20 mouse cellular contexts compared by ENCODE assay signal in genomic region chr19:28559836-28560235, GRCm38 (mm10).
A peak's percentile ranks its signal among the peaks of the same experiment; 100 is the strongest.
DNase-seq lines count a peak whose midpoint lies in the region; ATAC-seq lines count a peak whose summit lies in the region.
"Had no signal": no experiment of that assay in that cellular context is flagged by ENCODE, and none has a peak within 500 bp of the region (broad histone marks: within the 10 kb centered on the region; RNA-seq: fewer than 3 reads in every experiment).

No protein-coding gene starts in this region.

- H3K4me1 ChIP-seq in hindbrain, embryonic 11.5 days (replicated peaks; ENCODE audit: control insufficient read depth, insufficient read depth, low read length): 0 out of 2 replicates have a peak, but pooled peaks cover 2% of the 10 kb centered on the region

- no peaks in the 10 kb centered on the region for H3K36me3 ChIP-seq in hindbrain, embryonic 11.5 days (ENCODE audit: control insufficient read depth, insufficient read depth, low read length)
- H3K36me3 ChIP-seq: embryonic facial prominence, embryonic 13.5 days; heart, embryonic 13.5 days; lung, embryonic 15.5 days; neural tube, embryonic 12.5 days; stomach, embryonic 15.5 days had no signal

- H3K4me2 ChIP-seq in hindbrain, embryonic 11.5 days (replicated peaks; ENCODE audit: low read depth, low read length): no peak overlapping the region
- H3K4me2 ChIP-seq: embryonic facial prominence, embryonic 13.5 days; heart, embryonic 13.5 days; liver, embryonic 11.5 days; lung, embryonic 15.5 days; neural tube, embryonic 12.5 days; stomach, embryonic 15.5 days had no signal

- DNase-seq in heart, adult 11 months: peak; percentile 24
- DNase-seq in heart, postnatal 25 days (ENCODE audit: low spot score): no peak
- peak; percentile 71 for DNase-seq in kidney, adult 18-20 months
- DNase-seq in kidney, postnatal 10 days: peak; percentile 69
- peak; percentile 18 for DNase-seq in lung, postnatal 36 days
- no peak for DNase-seq in hindbrain, embryonic 11.5 days (ENCODE audit: low spot score)
- DNase-seq in cerebellum, adult 11-12 months: no peak
- DNase-seq: adrenal gland, postnatal 10 days; cerebellum, adult 11 months; heart, postnatal 4 days; layer of hippocampus, postnatal 36 days; left cerebral cortex, postnatal 4 days; spleen, adult 18-20 months had no signal

- H3K27ac ChIP-seq in hindbrain, embryonic 11.5 days (ENCODE audit: low read depth, low read length): no peak overlapping the region
- H3K27ac ChIP-seq: heart, embryonic 13.5 days; lung, embryonic 15.5 days; neural tube, embryonic 12.5 days; stomach, embryonic 15.5 days had no signal

- no peak for ATAC-seq in hindbrain, embryonic 11.5 days (ENCODE audit: low FRiP score)

- intact Hi-C loops in heart, postnatal 25 days (cut with DNase I): no loop called here

- H3K4me3 ChIP-seq in hindbrain, embryonic 11.5 days (ENCODE audit: low read depth, low read length): no peak overlapping the region
- H3K4me3 ChIP-seq: embryonic facial prominence, embryonic 13.5 days; heart, embryonic 13.5 days; lung, embryonic 15.5 days; neural tube, embryonic 12.5 days; stomach, embryonic 15.5 days had no signal

- no peaks in the 10 kb centered on the region for H3K9me3 ChIP-seq in hindbrain, embryonic 11.5 days (ENCODE audit: control insufficient read depth, low read length)
- H3K9me3 ChIP-seq: embryonic facial prominence, embryonic 13.5 days; heart, embryonic 13.5 days; lung, embryonic 15.5 days; neural tube, embryonic 12.5 days; stomach, embryonic 15.5 days had no signal

- 49% methylated on average over 7 of the region's 7 CpGs for WGBS in hindbrain, embryonic 11.5 days

- no peak overlapping the region for H3K9ac ChIP-seq in hindbrain, embryonic 11.5 days (ENCODE audit: low read depth, low read length)
- H3K9ac ChIP-seq: embryonic facial prominence, embryonic 13.5 days; heart, embryonic 13.5 days; lung, embryonic 15.5 days; neural tube, embryonic 12.5 days; stomach, embryonic 15.5 days had no signal

- H3K27me3 ChIP-seq in hindbrain, embryonic 11.5 days (ENCODE audit: control insufficient read depth, insufficient read depth, low read length): no peaks in the 10 kb centered on the region
- H3K27me3 ChIP-seq: CH12.LX; embryonic facial prominence, embryonic 13.5 days; heart, embryonic 13.5 days; lung, embryonic 15.5 days; neural tube, embryonic 12.5 days; stomach, embryonic 15.5 days had no signal

Comparison
In these comparisons a context has a peak if more than half of its experiments do, and no peak if none do; other contexts are left out.
1. DNase-seq: peak in heart, adult 11 months (single experiment), kidney, adult 18-20 months (single experiment), kidney, postnatal 10 days (single experiment) and lung, postnatal 36 days (single experiment); none in heart, postnatal 25 days (single experiment), hindbrain, embryonic 11.5 days (single experiment) and cerebellum, adult 11-12 months (single experiment).